Mouse (Mus musculus) heart, embryonic 16.5 days (tissue): Measurements from ENCODE around the gene Anln. TPM values are rescaled to one million over a fixed set of nuclear protein-coding genes. Genes with fewer than 3 reads are reported as not detected.

Experiments used
- ATAC-seq: fragments of 200-750 bp; cut with Nextera tagmentation; replicated peaks from 2 replicates; pipeline ENCODE4 v1.8.0; 2017; ENCODE audit warnings: moderate number of reproducible peaks; ENCODE audit not compliant: insufficient read depth, low FRiP score; ENCODE audit errors: extremely low read depth
- H3K27ac ChIP-seq: fragments of 300-500 bp; sonication (generic); 2 replicates; pipeline ENCODE4 v1.5.1; 2014; ENCODE audit warnings: mild to moderate bottlenecking, low read length, control low read depth, moderate library complexity
- H3K27me3 ChIP-seq: fragments of 300-500 bp; sonication (generic); 2 replicates; pipeline ENCODE4 v1.6.1; 2014; ENCODE audit warnings: low read length, mixed read lengths; ENCODE audit not compliant: control insufficient read depth, insufficient read depth
- H3K36me3 ChIP-seq: fragments of 300-500 bp; sonication (generic); 2 replicates; pipeline ENCODE4 v1.6.1; 2014; ENCODE audit not compliant: control insufficient read depth, insufficient read depth
- H3K4me1 ChIP-seq: fragments of 300-500 bp; sonication (generic); 2 replicates; pipeline ENCODE4 v1.6.1; 2014; ENCODE audit warnings: low read length, mixed read lengths; ENCODE audit not compliant: control insufficient read depth, insufficient read depth
- H3K4me2 ChIP-seq: fragments of 300-500 bp; sonication (generic); 2 replicates; pipeline ENCODE4 v1.6.1; 2014; ENCODE audit warnings: low read depth, mild to moderate bottlenecking, control low read depth, low read length
- H3K4me3 ChIP-seq: fragments of 300-500 bp; sonication (generic); 2 replicates; pipeline ENCODE4 v1.5.1; 2014; ENCODE audit warnings: mild to moderate bottlenecking, control low read depth, low read length
- H3K9ac ChIP-seq: fragments of 300-500 bp; sonication (generic); 2 replicates; pipeline ENCODE4 v1.6.1; 2014; ENCODE audit warnings: low read length, control low read depth
- H3K9me3 ChIP-seq: fragments of 300-500 bp; sonication (generic); replicated peaks from 2 replicates; pipeline ENCODE4 v1.6.1; 2016; ENCODE audit warnings: low read length; ENCODE audit not compliant: control insufficient read depth
- WGBS: fragments of 180-500 bp; shearing (Covaris S2); extraction: QIAGEN DNeasy Blood & Tissue Kit; methylation state at CpG from one replicate; pipeline ENCODE4 v1.1.7; 2014; 5-methylcytosine and 5-hydroxymethylcytosine counted together
- polyA plus RNA-seq: library from polyadenylated mRNA; unstranded; fragments of >200 nt; fragmentation: Nextera tagmentation; extraction: Ambion mirVana; gene quantifications from 2 replicates; pipeline ENCODE4 v1.2.1, GENCODE M21; 2015

The Anln gene
- polyA plus RNA-seq, 1 experiment from 2014 or later: 54.6 TPM

- H3K4me2 ChIP-seq: peak overlapping the region; percentile 88
- no peaks in the 10 kb centered on the region for H3K9me3 ChIP-seq
- ATAC-seq: peak; percentile 70
- peaks cover 14% of the 10 kb centered on the region for H3K4me1 ChIP-seq
- no peaks in the 10 kb centered on the region for H3K27me3 ChIP-seq
- peak overlapping the region; percentile 95 for H3K4me3 ChIP-seq
- WGBS: under 1% methylated on average over 41 of the region's 41 CpGs
- H3K9ac ChIP-seq: peak overlapping the region; percentile 96
- H3K36me3 ChIP-seq: no peaks in the 10 kb centered on the region
- peak overlapping the region; percentile 94 for H3K27ac ChIP-seq
These were observed 497 bp downstream of the Anln start for GRCm38 (mm10) chr9:22388401-22388980.

GRCm38 (mm10) chr9:22387901-22388300 is 1.1 kb downstream of the Anln start:
- H3K9ac ChIP-seq: peak overlapping the region; percentile 96
- H3K9me3 ChIP-seq: no peaks in the 10 kb centered on the region
- no peaks in the 10 kb centered on the region; the same call in 1 of the 2 replicates for H3K36me3 ChIP-seq
- H3K4me2 ChIP-seq: peak overlapping the region; percentile 88
- H3K4me3 ChIP-seq: peak overlapping the region; percentile 95
- H3K27me3 ChIP-seq: no peaks in the 10 kb centered on the region
- peak overlapping the region; percentile 94 for H3K27ac ChIP-seq
- 6% methylated on average over 6 of the region's 6 CpGs for WGBS
- no peak for ATAC-seq
- peaks cover 14% of the 10 kb centered on the region for H3K4me1 ChIP-seq

- Histone ChIP-seq H3K9ac (no peak overlapping the region), H3K36me3 (peaks cover 12% of the 10 kb centered on the region), H3K27ac (no peak overlapping the region), H3K9me3 (no peaks in the 10 kb centered on the region), H3K4me1 (peaks cover 14% of the 10 kb centered on the region), H3K4me3 (no peak overlapping the region), H3K4me2 (peak overlapping the region; percentile 6; the same call in 1 of the 2 replicates), H3K27me3 (no peaks in the 10 kb centered on the region)
- 56% methylated on average over 2 of the region's 2 CpGs for WGBS
- ATAC-seq: no peak
These were observed 3.1 kb downstream of the Anln start for GRCm38 (mm10) chr9:22385890-22386289.

- no peaks in the 10 kb centered on the region for H3K9me3 ChIP-seq
- WGBS: 85% methylated on average over 5 of the region's 5 CpGs
These were observed 12.9 kb downstream of the Anln start for GRCm38 (mm10) chr9:22376086-22376485.

GRCm38 (mm10) chr9:22372760-22373159 is 16.2 kb downstream of the Anln start:
- WGBS: 94% methylated on average over 4 of the region's 4 CpGs
- no peak for ATAC-seq
- Histone ChIP-seq H3K36me3 (peaks cover 50% of the 10 kb centered on the region), H3K4me1 (no peaks in the 10 kb centered on the region), H3K9me3 (no peaks in the 10 kb centered on the region), H3K4me3 (no peak overlapping the region), H3K9ac (no peak overlapping the region), H3K27ac (no peak overlapping the region), H3K4me2 (no peak overlapping the region), H3K27me3 (no peaks in the 10 kb centered on the region)

More at GRCm38 (mm10) chr9:22376086-22376485, 12.9 kb downstream of the Anln start:
- Histone ChIP-seq H3K36me3 (peaks cover 61% of the 10 kb centered on the region), H3K4me1 (no peaks in the 10 kb centered on the region), H3K27ac (no peak overlapping the region), H3K4me2 (no peak overlapping the region), H3K4me3 (no peak overlapping the region), H3K27me3 (no peaks in the 10 kb centered on the region), H3K9ac (no peak overlapping the region)
- ATAC-seq: no peak

- Histone ChIP-seq H3K4me2 (no peak overlapping the region), H3K9me3 (no peaks in the 10 kb centered on the region), H3K36me3 (peaks cover 48% of the 10 kb centered on the region), H3K27ac (no peak overlapping the region), H3K27me3 (no peaks in the 10 kb centered on the region), H3K4me3 (no peak overlapping the region), H3K9ac (no peak overlapping the region), H3K4me1 (no peaks in the 10 kb centered on the region)
- WGBS: 82% methylated on average over 6 of the region's 6 CpGs
- ATAC-seq: no peak
These were observed 21.0 kb downstream of the Anln start for GRCm38 (mm10) chr9:22368030-22368429.

- WGBS: 91% methylated on average over 10 of the region's 10 CpGs
- no peak overlapping the region for H3K4me3 ChIP-seq
- ATAC-seq: no peak
- H3K4me2 ChIP-seq: no peak overlapping the region
- H3K9me3 ChIP-seq: no peaks in the 10 kb centered on the region
- peaks cover 47% of the 10 kb centered on the region for H3K36me3 ChIP-seq
- H3K4me1 ChIP-seq: no peaks in the 10 kb centered on the region
- H3K9ac ChIP-seq: no peak overlapping the region
- no peak overlapping the region for H3K27ac ChIP-seq
- H3K27me3 ChIP-seq: no peaks in the 10 kb centered on the region
These were observed 22.4 kb downstream of the Anln start for GRCm38 (mm10) chr9:22366621-22367020.

- WGBS: 86% methylated on average over 2 of the region's 2 CpGs
- Histone ChIP-seq H3K4me3 (no peak overlapping the region), H3K4me1 (no peaks in the 10 kb centered on the region), H3K9me3 (no peaks in the 10 kb centered on the region), H3K4me2 (no peak overlapping the region), H3K9ac (no peak overlapping the region), H3K36me3 (peaks cover 43% of the 10 kb centered on the region), H3K27me3 (no peaks in the 10 kb centered on the region), H3K27ac (no peak overlapping the region)
- ATAC-seq: no peak
These were observed 22.8 kb downstream of the Anln start for GRCm38 (mm10) chr9:22366221-22366620.

GRCm38 (mm10) chr9:22360916-22361315 is 28.1 kb downstream of the Anln start:
- Histone ChIP-seq H3K36me3 (peaks cover 58% of the 10 kb centered on the region), H3K9ac (no peak overlapping the region), H3K9me3 (no peaks in the 10 kb centered on the region), H3K4me3 (no peak overlapping the region), H3K4me1 (no peaks in the 10 kb centered on the region), H3K27ac (no peak overlapping the region), H3K27me3 (no peaks in the 10 kb centered on the region), H3K4me2 (no peak overlapping the region)
- 88% methylated on average over 6 of the region's 6 CpGs for WGBS
- no peak for ATAC-seq
